Mouse (Mus musculus) forebrain, postnatal 0 days (tissue): ENCODE measurements at regions not wholly inside any gene's neighbourhood (a gene's known extent, or its start where the extent isn't known, plus 50 kb on each side); places are given as distances from the start of the nearest gene placed in this dataset.

Source experiments
- ATAC-seq: fragments of 200-750 bp; cut with Nextera tagmentation; 2 replicates; pipeline ENCODE4 v1.8.0; 2017; ENCODE audit warnings: mild to moderate bottlenecking, moderate library complexity
- DNase-seq: peaks from one replicate; pipeline ENCODE4 v3.0.0-alpha.2; 2015
- H3K27ac ChIP-seq: fragments of 300-500 bp; sonication (generic); 2 replicates; pipeline ENCODE4 v1.5.1; 2014; ENCODE audit warnings: low read depth, mild to moderate bottlenecking, antibody characterized with exemption, low read length, moderate library complexity, mixed read lengths
- H3K27me3 ChIP-seq: fragments of 300-500 bp; sonication (generic); 2 replicates; pipeline ENCODE4 v1.6.1; 2014; ENCODE audit warnings: mild to moderate bottlenecking, low read length, mixed read lengths; ENCODE audit not compliant: insufficient read depth
- H3K36me3 ChIP-seq: fragments of 300-500 bp; sonication (generic); 2 replicates; pipeline ENCODE4 v1.6.1; 2014; ENCODE audit warnings: mild to moderate bottlenecking, moderate library complexity; ENCODE audit not compliant: insufficient read depth
- H3K4me1 ChIP-seq: fragments of 300-500 bp; sonication (generic); 2 replicates; pipeline ENCODE4 v1.6.1; 2014; ENCODE audit warnings: antibody characterized with exemption; ENCODE audit not compliant: insufficient read depth
- H3K4me2 ChIP-seq: fragments of 300-500 bp; sonication (generic); 2 replicates; pipeline ENCODE4 v1.6.1; 2014; ENCODE audit warnings: low read depth, mild to moderate bottlenecking, moderate library complexity
- H3K4me3 ChIP-seq: fragments of 300-500 bp; sonication (generic); 2 replicates; pipeline ENCODE4 v1.5.1; 2014; ENCODE audit warnings: low read depth, low read length, mixed read lengths
- H3K9ac ChIP-seq: fragments of 300-500 bp; sonication (generic); 2 replicates; pipeline ENCODE4 v1.6.1; 2014; ENCODE audit warnings: mild to moderate bottlenecking
- H3K9me3 ChIP-seq: fragments of 300-500 bp; sonication (generic); 2 replicates; pipeline ENCODE4 v1.6.1; 2016; ENCODE audit warnings: low read length
- CTCF ChIP-seq: sonication (generic); IDR thresholded peaks from 2 replicates; pipeline ENCODE4 v1.5.1; 2016; ENCODE audit warnings: antibody characterized with exemption, control low read depth, low read depth
- WGBS: fragments of 180-500 bp; shearing (Covaris S2); extraction: QIAGEN DNeasy Blood & Tissue Kit; methylation state at CpG from one replicate; pipeline ENCODE4 v1.1.7; 2014; 5-methylcytosine and 5-hydroxymethylcytosine counted together

GRCm38 (mm10) chr3:147092188-147093075 is 240.3 kb downstream of the Ttll7 start:
- H3K36me3 ChIP-seq = no peaks in the 10 kb centered on the region
- WGBS = 23% methylated on average over 8 of the region's 8 CpGs
- H3K9me3 ChIP-seq = no peaks in the 10 kb centered on the region
- peak; percentile 56; the same call in 1 of the 2 replicates for ATAC-seq
- H3K27ac ChIP-seq = peak overlapping the region; percentile 42; the same call in 1 of the 2 replicates
- H3K27me3 ChIP-seq = no peaks in the 10 kb centered on the region
- H3K9ac ChIP-seq = 0 out of 2 replicates have a peak overlapping the region, but pooled peaks have one; percentile 1
- DNase-seq = peak; percentile 68
- H3K4me2 ChIP-seq = no peak overlapping the region
- peaks cover 5% of the 10 kb centered on the region; the same call in 1 of the 2 replicates for H3K4me1 ChIP-seq
- no peak overlapping the region for H3K4me3 ChIP-seq
- peak; percentile 64 for TF ChIP-seq CTCF

GRCm38 (mm10) chr3:147093076-147093380 is 240.9 kb downstream of the Ttll7 start:
- Histone ChIP-seq H3K4me2 (no peak overlapping the region), H3K27ac (peak overlapping the region; percentile 42; the same call in 1 of the 2 replicates), H3K4me1 (peaks cover 5% of the 10 kb centered on the region; the same call in 1 of the 2 replicates), H3K27me3 (no peaks in the 10 kb centered on the region), H3K9ac (no peak overlapping the region), H3K4me3 (no peak overlapping the region), H3K36me3 (no peaks in the 10 kb centered on the region), H3K9me3 (no peaks in the 10 kb centered on the region)
- 39% methylated on average over 5 of the region's 5 CpGs for WGBS
- DNase-seq = no peak
- peak; percentile 38; the same call in 1 of the 2 replicates for ATAC-seq
- no peak for TF ChIP-seq CTCF

GRCm38 (mm10) chr3:147096179-147096578 is 244.0 kb downstream of the Ttll7 start:
- Histone ChIP-seq H3K4me1 (peaks cover 5% of the 10 kb centered on the region; the same call in 1 of the 2 replicates), H3K4me2 (no peak overlapping the region), H3K36me3 (no peaks in the 10 kb centered on the region), H3K9ac (no peak overlapping the region), H3K27me3 (no peaks in the 10 kb centered on the region), H3K4me3 (no peak overlapping the region), H3K9me3 (no peaks in the 10 kb centered on the region), H3K27ac (no peak overlapping the region)
- ATAC-seq = no peak
- no peak for TF ChIP-seq CTCF
- no peak for DNase-seq
- 64% methylated on average over 9 of the region's 9 CpGs for WGBS

GRCm38 (mm10) chr3:147098065-147098580 is 246.0 kb downstream of the Ttll7 start:
- DNase-seq (peak; percentile 53), ATAC-seq (peak; percentile 62)
- Histone ChIP-seq H3K4me1 (no peaks in the 10 kb centered on the region; the same call in 1 of the 2 replicates), H3K27me3 (no peaks in the 10 kb centered on the region), H3K4me3 (no peak overlapping the region), H3K27ac (no peak overlapping the region), H3K4me2 (peak overlapping the region; percentile 29), H3K9ac (no peak overlapping the region), H3K9me3 (no peaks in the 10 kb centered on the region), H3K36me3 (no peaks in the 10 kb centered on the region)
- 20% methylated on average over 15 of the region's 15 CpGs for WGBS
- no peak for TF ChIP-seq CTCF

GRCm38 (mm10) chr3:147098611-147099010 is 246.4 kb downstream of the Ttll7 start:
- WGBS = 30% methylated on average over 6 of the region's 6 CpGs
- peak overlapping the region; percentile 29 for H3K4me2 ChIP-seq
- DNase-seq = no peak
- H3K4me1 ChIP-seq = no peaks in the 10 kb centered on the region; the same call in 1 of the 2 replicates
- TF ChIP-seq CTCF = no peak
- H3K27me3 ChIP-seq = no peaks in the 10 kb centered on the region
- H3K36me3 ChIP-seq = no peaks in the 10 kb centered on the region
- no peaks in the 10 kb centered on the region for H3K9me3 ChIP-seq
- H3K27ac ChIP-seq = no peak overlapping the region
- no peak overlapping the region for H3K9ac ChIP-seq
- no peak for ATAC-seq
- no peak overlapping the region for H3K4me3 ChIP-seq

- no peak overlapping the region for H3K4me2 ChIP-seq
- no peak overlapping the region for H3K9ac ChIP-seq
- peak; percentile 38 for DNase-seq
- WGBS = 27% methylated on average over 12 of the region's 12 CpGs
- no peaks in the 10 kb centered on the region for H3K36me3 ChIP-seq
- H3K9me3 ChIP-seq = no peaks in the 10 kb centered on the region
- no peak overlapping the region for H3K27ac ChIP-seq
- no peak for ATAC-seq
- H3K4me1 ChIP-seq = no peaks in the 10 kb centered on the region; the same call in 1 of the 2 replicates
- no peak for TF ChIP-seq CTCF
- no peak overlapping the region for H3K4me3 ChIP-seq
- no peaks in the 10 kb centered on the region for H3K27me3 ChIP-seq
These were observed 247.1 kb downstream of the Ttll7 start for GRCm38 (mm10) chr3:147099143-147099713.
